Mouse (Mus musculus) fat pad, adult 2 months (tissue): Measurements from ENCODE around the gene Adgra1.

Experiments
- DNase-seq: peaks from one replicate; pipeline ENCODE4 v3.0.0-alpha.2; 2011; ENCODE audit warnings: low read depth, low spot score; ENCODE audit errors: extremely low read depth

Adgra1 gene

GRCm38 (mm10) chr7:139845101-139845500 is 11.1 kb downstream of the Adgra1 start:
- DNase-seq = no peak

- no peak for DNase-seq
Observed at GRCm38 (mm10) chr7:139850152-139850551, 16.2 kb downstream of the Adgra1 start.

GRCm38 (mm10) chr7:139850677-139851076 is 16.7 kb downstream of the Adgra1 start:
- DNase-seq = no peak

GRCm38 (mm10) chr7:139851098-139851497 is 17.1 kb downstream of the Adgra1 start:
- no peak for DNase-seq

- no peak for DNase-seq
Observed at GRCm38 (mm10) chr7:139855261-139855660, 21.3 kb downstream of the Adgra1 start.

- DNase-seq = no peak
Observed at GRCm38 (mm10) chr7:139861411-139861810, 27.4 kb downstream of the Adgra1 start.

- no peak for DNase-seq
Observed at GRCm38 (mm10) chr7:139863076-139863475, 29.1 kb downstream of the Adgra1 start.

GRCm38 (mm10) chr7:139864253-139864652 is 30.3 kb downstream of the Adgra1 start:
- no peak for DNase-seq

GRCm38 (mm10) chr7:139864871-139865270 is 30.9 kb downstream of the Adgra1 start:
- DNase-seq = no peak

GRCm38 (mm10) chr7:139871014-139871413 is 37.0 kb downstream of the Adgra1 start:
- DNase-seq = no peak

- no peak for DNase-seq
Observed at GRCm38 (mm10) chr7:139877167-139877792, 43.3 kb downstream of the Adgra1 start.

- DNase-seq = no peak
Observed at GRCm38 (mm10) chr7:139878122-139878521, 44.1 kb downstream of the Adgra1 start.

- DNase-seq = no peak
Observed at GRCm38 (mm10) chr7:139878621-139879020, 44.6 kb downstream of the Adgra1 start.

- no peak for DNase-seq
Observed at GRCm38 (mm10) chr7:139883545-139883944, 49.6 kb downstream of the Adgra1 start.

GRCm38 (mm10) chr7:139891779-139892178 is 57.8 kb downstream of the Adgra1 start:
- DNase-seq = no peak

GRCm38 (mm10) chr7:139894655-139895557 is 60.9 kb downstream of the Adgra1 start, which contains the start of gene Kndc1:
Gene Kndc1 (plus strand): TSS chr7:139894696.
- DNase-seq = no peak

GRCm38 (mm10) chr7:139896271-139896670 is 62.3 kb downstream of the Adgra1 start:
- no peak for DNase-seq

- no peak for DNase-seq
Observed at GRCm38 (mm10) chr7:139896796-139897195, 62.8 kb downstream of the Adgra1 start.

- DNase-seq = no peak
Observed at GRCm38 (mm10) chr7:139898606-139899005, 64.6 kb downstream of the Adgra1 start.

- DNase-seq = no peak
Observed at GRCm38 (mm10) chr7:139899505-139899904, 65.5 kb downstream of the Adgra1 start.

- DNase-seq = no peak
Observed at GRCm38 (mm10) chr7:139900456-139900855, 66.5 kb downstream of the Adgra1 start.

- DNase-seq = no peak
Observed at GRCm38 (mm10) chr7:139900896-139901295, 66.9 kb downstream of the Adgra1 start.
